Mouse (Mus musculus): ENCODE measurements around the gene Pacrg. TPM values are rescaled to one million over a fixed set of nuclear protein-coding genes. Genes with fewer than 3 reads are reported as not detected.

Gene Pacrg
- total and polyA plus RNA-seq, 3 experiments: not detected

GRCm38 (mm10) chr17:10757455-10757854, 82.7 kb downstream of the Pacrg start:
- H3K4me1 ChIP-seq (ENCODE audit: control insufficient read depth in 1 of 2, insufficient read depth in 2 of 2, low read length in 2 of 2): no peaks in the 10 kb centered on the region
- H3K36me3 ChIP-seq (ENCODE audit: control insufficient read depth in 1 of 2, insufficient read depth in 2 of 2, low read length in 2 of 2): no peaks in the 10 kb centered on the region
- H3K9ac ChIP-seq (ENCODE audit: control insufficient read depth, low read depth, low read length, poor library complexity, severe bottlenecking): no peak overlapping the region
- no peak overlapping the region for H3K4me3 ChIP-seq (ENCODE audit: control insufficient read depth in 1 of 2, insufficient read depth in 1 of 2, low read depth in 2 of 2, low read length in 2 of 2)
- H3K79me2 ChIP-seq (ENCODE audit: control insufficient read depth, insufficient read depth, low read length, poor library complexity): no peaks in the 10 kb centered on the region
- no peak for TF ChIP-seq MYC (IDR thresholded peaks at IDR 0.05; ENCODE audit: low read depth, low read length)
- TF ChIP-seq KAT2A (conservative IDR thresholded peaks at IDR 0.05; ENCODE audit: low read depth, low read length): no peak
- TF ChIP-seq TAL1 (IDR thresholded peaks at IDR 0.05; ENCODE audit: low read length): no peak
- no peak for TF ChIP-seq MXI1 (IDR thresholded peaks at IDR 0.05; ENCODE audit: low read depth, low read length)
- TF ChIP-seq RAD21 (IDR thresholded peaks at IDR 0.05; ENCODE audit: low read depth, low read length): no peak
- no peak for TF ChIP-seq RCOR1 (IDR thresholded peaks at IDR 0.05; ENCODE audit: low read depth, low read length)
- TF ChIP-seq BHLHE40 (IDR thresholded peaks at IDR 0.05; ENCODE audit: borderline replicate concordance, low read depth, low read length): no peak
- no peak for TF ChIP-seq MAX (IDR thresholded peaks at IDR 0.05; ENCODE audit: low read length)
- TF ChIP-seq USF1 (IDR thresholded peaks at IDR 0.05; ENCODE audit: low read depth, low read length): no peak
- no peak for TF ChIP-seq ZNF384 (IDR thresholded peaks at IDR 0.05; ENCODE audit: low read depth, low read length)
- TF ChIP-seq ZC3H11A (IDR thresholded peaks at IDR 0.05; ENCODE audit: low read depth, low read length): no peak
- H3K27me3 ChIP-seq (ENCODE audit: control insufficient read depth in 1 of 2, insufficient read depth in 2 of 2, low read length in 2 of 2): peaks cover 0 to 1% of the 10 kb centered on the region in 2 experiments; a peak in 2 of 4 replicates
- no peak overlapping the region for H3K27ac ChIP-seq (ENCODE audit: control insufficient read depth, low read depth, low read length)
- no peaks in the 10 kb centered on the region for H3K9me3 ChIP-seq (replicated peaks; ENCODE audit: insufficient read depth, low read length)
- DNase-seq (ENCODE audit: low read depth, low spot score): no peak

- DNase-seq (ENCODE audit: low read depth, low spot score): no peak
- no peaks in the 10 kb centered on the region for H3K9me3 ChIP-seq (replicated peaks; ENCODE audit: insufficient read depth, low read length)
- H3K79me2 ChIP-seq (ENCODE audit: control insufficient read depth, insufficient read depth, low read length, poor library complexity): no peaks in the 10 kb centered on the region
- no peak overlapping the region for H3K4me3 ChIP-seq (ENCODE audit: control insufficient read depth in 1 of 2, insufficient read depth in 1 of 2, low read depth in 2 of 2, low read length in 2 of 2)
- no peaks in the 10 kb centered on the region for H3K27me3 ChIP-seq (ENCODE audit: control insufficient read depth in 1 of 2, insufficient read depth in 2 of 2, low read length in 2 of 2)
- H3K9ac ChIP-seq (ENCODE audit: control insufficient read depth, low read depth, low read length, poor library complexity, severe bottlenecking): no peak overlapping the region
- no peaks in the 10 kb centered on the region for H3K36me3 ChIP-seq (ENCODE audit: control insufficient read depth in 1 of 2, insufficient read depth in 2 of 2, low read length in 2 of 2)
- TF ChIP-seq SMC3 (IDR thresholded peaks at IDR 0.05; ENCODE audit: low read depth, low read length) (no peak; the same call in 1 of the 2 replicates), CTCF (IDR thresholded peaks at IDR 0.05 in 2 of 3, conservative IDR thresholded peaks at IDR 0.05 in 1 of 3; ENCODE audit: control insufficient read depth in 1 of 3, insufficient read depth in 1 of 3, low read depth in 2 of 3, low read length in 3 of 3, poor library complexity in 1 of 3, severe bottlenecking in 1 of 3) (peak in 1 of 3 experiments; percentile 0; a peak in 1 of 6 replicates)
- no peaks in the 10 kb centered on the region for H3K4me1 ChIP-seq (ENCODE audit: control insufficient read depth in 1 of 2, insufficient read depth in 2 of 2, low read length in 2 of 2)
- H3K27ac ChIP-seq (ENCODE audit: control insufficient read depth, low read depth, low read length): no peak overlapping the region
Measured at GRCm38 (mm10) chr17:10744709-10745461, 95.2 kb downstream of the Pacrg start.

GRCm38 (mm10) chr17:10740083-10740482, 100.0 kb downstream of the Pacrg start:
- no peak for TF ChIP-seq BHLHE40 (IDR thresholded peaks at IDR 0.05; ENCODE audit: borderline replicate concordance, low read depth, low read length)

More at GRCm38 (mm10) chr17:10740083-10740482, 100.0 kb downstream of the Pacrg start:
- H3K27me3 ChIP-seq (ENCODE audit: control insufficient read depth in 1 of 2, insufficient read depth in 2 of 2, low read length in 2 of 2): peaks cover 0 to 2% of the 10 kb centered on the region in 2 experiments; a peak in 1 of 4 replicates
- no peak overlapping the region for H3K4me3 ChIP-seq (ENCODE audit: control insufficient read depth in 1 of 2, insufficient read depth in 1 of 2, low read depth in 2 of 2, low read length in 2 of 2)
- no peaks in the 10 kb centered on the region for H3K4me1 ChIP-seq (ENCODE audit: control insufficient read depth in 1 of 2, insufficient read depth in 2 of 2, low read length in 2 of 2)
- no peak overlapping the region for H3K27ac ChIP-seq (ENCODE audit: control insufficient read depth, low read depth, low read length)
- DNase-seq (ENCODE audit: low read depth, low spot score): no peak
- no peaks in the 10 kb centered on the region for H3K36me3 ChIP-seq (ENCODE audit: control insufficient read depth in 1 of 2, insufficient read depth in 2 of 2, low read length in 2 of 2)
- no peaks in the 10 kb centered on the region for H3K79me2 ChIP-seq (ENCODE audit: control insufficient read depth, insufficient read depth, low read length, poor library complexity)
- no peak overlapping the region for H3K9ac ChIP-seq (ENCODE audit: control insufficient read depth, low read depth, low read length, poor library complexity, severe bottlenecking)
- no peaks in the 10 kb centered on the region for H3K9me3 ChIP-seq (replicated peaks; ENCODE audit: insufficient read depth, low read length)

Data from MEL (cell line).